Mouse (Mus musculus): Measurements from ENCODE around the gene Shank2. TPM values are rescaled to one million over a fixed set of nuclear protein-coding genes. Genes with fewer than 3 reads are reported as not detected.

The Shank2 gene
- total and polyA plus RNA-seq, 3 experiments, result not detected

- Histone ChIP-seq H3K9me3 (replicated peaks; ENCODE audit: low read length) (peaks cover 7% of the 10 kb centered on the region), H3K4me1 (ENCODE audit: control insufficient read depth in 1 of 2, insufficient read depth in 2 of 2) (peaks cover 5% of the 10 kb centered on the region in 2 experiments; a peak in 2 of 4 replicates), H3K4me3 (replicated peaks in 1 of 3; ENCODE audit: low read depth in 2 of 3, low read length in 2 of 3, poor library complexity in 1 of 3) (no peak overlapping the region), H3K27me3 (replicated peaks) (peaks cover 74% of the 10 kb centered on the region), H3K9ac (ENCODE audit: insufficient read depth, low read depth) (no peak overlapping the region), H3K4me2 (ENCODE audit: insufficient read depth, low read depth, poor library complexity, severe bottlenecking) (no peak overlapping the region), H3K79me2 (replicated peaks; ENCODE audit: control insufficient read depth, extremely low read depth, insufficient read depth, poor library complexity, severe bottlenecking) (no peaks in the 10 kb centered on the region), H3K27ac (ENCODE audit: insufficient read depth, low read depth) (no peak overlapping the region), H3K36me3 (replicated peaks in 1 of 2; ENCODE audit: control insufficient read depth in 1 of 2, insufficient read depth in 1 of 2, low read length in 1 of 2) (no peaks in the 10 kb centered on the region)
- dilution Hi-C loops (cut with MboI; ENCODE audit: extremely low pct_ligation_motif_present, extremely low pct_unique_long_range_greater_than_20kb, low sequenced_read_pairs), result no loop called here
- no peak for DNase-seq (ENCODE audit: extremely low read depth)
- TF ChIP-seq USF2 (conservative IDR thresholded peaks at IDR 0.05; ENCODE audit: low read depth, low read length) (no peak), EP300 (IDR thresholded peaks at IDR 0.05; ENCODE audit: low read length) (no peak), PAX5 (IDR thresholded peaks at IDR 0.05; ENCODE audit: low read length) (no peak), POLR2A (IDR thresholded peaks at IDR 0.05; ENCODE audit: low read depth, low read length) (no peak), TBP (conservative IDR thresholded peaks at IDR 0.05; ENCODE audit: low read depth, low read length) (no peak), ZC3H11A (IDR thresholded peaks at IDR 0.05; ENCODE audit: low read depth, low read length) (no peak), KAT2A (IDR thresholded peaks at IDR 0.05; ENCODE audit: insufficient replicate concordance, low read length) (no peak), ZKSCAN1 (IDR thresholded peaks at IDR 0.05; ENCODE audit: borderline replicate concordance, low read depth, low read length) (no peak)
- in situ Hi-C loops (cut with MboI; ENCODE audit: low pct_ligation_motif_present, low pct_unique_long_range_greater_than_20kb, low sequenced_read_pairs), result no loop called here
Measured at GRCm38 (mm10) chr7:144387537-144387936, 385.8 kb downstream of the Shank2 start.

- TF ChIP-seq SMC3 (IDR thresholded peaks at IDR 0.05; ENCODE audit: low read depth, low read length), result no peak
- no peak for TF ChIP-seq JUND (conservative IDR thresholded peaks at IDR 0.05; ENCODE audit: low read depth, low read length)
- no peak for TF ChIP-seq CTCF (conservative IDR thresholded peaks at IDR 0.05 in 1 of 2, IDR thresholded peaks at IDR 0.05 in 1 of 2; ENCODE audit: low read depth in 2 of 2, low read length in 2 of 2)
- no peak for TF ChIP-seq PAX5 (IDR thresholded peaks at IDR 0.05; ENCODE audit: low read length)
- no peak for TF ChIP-seq NELFE (IDR thresholded peaks at IDR 0.05; ENCODE audit: low read depth, low read length)
- no peak for TF ChIP-seq CHD2 (IDR thresholded peaks at IDR 0.05; ENCODE audit: low read length)
- TF ChIP-seq POLR2A (IDR thresholded peaks at IDR 0.05; ENCODE audit: low read depth, low read length), result no peak
- no peak for TF ChIP-seq ZC3H11A (IDR thresholded peaks at IDR 0.05; ENCODE audit: low read depth, low read length)
- no peak for TF ChIP-seq IRF4 (IDR thresholded peaks at IDR 0.05; ENCODE audit: low read depth, low read length)
- peaks cover 5% of the 10 kb centered on the region in 2 experiments; a peak in 2 of 4 replicates for H3K4me1 ChIP-seq (ENCODE audit: control insufficient read depth in 1 of 2, insufficient read depth in 2 of 2)
- in situ Hi-C loops (cut with MboI; ENCODE audit: low pct_ligation_motif_present, low pct_unique_long_range_greater_than_20kb, low sequenced_read_pairs) (no loop called here), dilution Hi-C loops (cut with MboI; ENCODE audit: extremely low pct_ligation_motif_present, extremely low pct_unique_long_range_greater_than_20kb, low sequenced_read_pairs) (no loop called here)
- no peak overlapping the region for H3K9ac ChIP-seq (ENCODE audit: insufficient read depth, low read depth)
- H3K4me2 ChIP-seq (ENCODE audit: insufficient read depth, low read depth, poor library complexity, severe bottlenecking), result no peak overlapping the region
- H3K9me3 ChIP-seq (replicated peaks; ENCODE audit: low read length), result peaks cover 7% of the 10 kb centered on the region
- H3K27ac ChIP-seq (ENCODE audit: insufficient read depth, low read depth), result no peak overlapping the region
- H3K27me3 ChIP-seq (replicated peaks), result peaks cover 73% of the 10 kb centered on the region
- DNase-seq (ENCODE audit: extremely low read depth), result no peak
- no peak overlapping the region for H3K4me3 ChIP-seq (replicated peaks in 1 of 3; ENCODE audit: low read depth in 2 of 3, low read length in 2 of 3, poor library complexity in 1 of 3)
- H3K36me3 ChIP-seq (replicated peaks in 1 of 2; ENCODE audit: control insufficient read depth in 1 of 2, insufficient read depth in 1 of 2, low read length in 1 of 2), result no peaks in the 10 kb centered on the region
- no peaks in the 10 kb centered on the region for H3K79me2 ChIP-seq (replicated peaks; ENCODE audit: control insufficient read depth, extremely low read depth, insufficient read depth, poor library complexity, severe bottlenecking)
Measured at GRCm38 (mm10) chr7:144389704-144390103, 388.0 kb downstream of the Shank2 start.

- Histone ChIP-seq H3K4me3 (replicated peaks in 1 of 3; ENCODE audit: low read depth in 2 of 3, low read length in 2 of 3, poor library complexity in 1 of 3) (no peak overlapping the region), H3K79me2 (replicated peaks; ENCODE audit: control insufficient read depth, extremely low read depth, insufficient read depth, poor library complexity, severe bottlenecking) (no peaks in the 10 kb centered on the region), H3K4me1 (ENCODE audit: control insufficient read depth in 1 of 2, insufficient read depth in 2 of 2) (peaks cover 5% of the 10 kb centered on the region in 2 experiments; a peak in 2 of 4 replicates), H3K27me3 (replicated peaks) (peaks cover 72% of the 10 kb centered on the region), H3K27ac (ENCODE audit: insufficient read depth, low read depth) (no peak overlapping the region), H3K9me3 (replicated peaks; ENCODE audit: low read length) (peaks cover 7% of the 10 kb centered on the region), H3K36me3 (replicated peaks in 1 of 2; ENCODE audit: control insufficient read depth in 1 of 2, insufficient read depth in 1 of 2, low read length in 1 of 2) (no peaks in the 10 kb centered on the region), H3K9ac (ENCODE audit: insufficient read depth, low read depth) (no peak overlapping the region), H3K4me2 (ENCODE audit: insufficient read depth, low read depth, poor library complexity, severe bottlenecking) (no peak overlapping the region)
- TF ChIP-seq SIN3A (IDR thresholded peaks at IDR 0.05; ENCODE audit: low read length) (no peak), NRF1 (IDR thresholded peaks at IDR 0.05; ENCODE audit: low read depth, low read length) (no peak)
- dilution Hi-C loops (cut with MboI; ENCODE audit: extremely low pct_ligation_motif_present, extremely low pct_unique_long_range_greater_than_20kb, low sequenced_read_pairs), result no loop called here
- in situ Hi-C loops (cut with MboI; ENCODE audit: low pct_ligation_motif_present, low pct_unique_long_range_greater_than_20kb, low sequenced_read_pairs), result no loop called here
- DNase-seq (ENCODE audit: extremely low read depth), result no peak
Measured at GRCm38 (mm10) chr7:144390676-144391075, 388.9 kb downstream of the Shank2 start.
